Mouse (Mus musculus) CH12.LX (cell line): Measurements from ENCODE around the gene Angptl6. TPM values are rescaled to one million over a fixed set of nuclear protein-coding genes. Genes with fewer than 3 reads are reported as not detected.

ENCODE experiments used
- DNase-seq: peaks from one replicate; pipeline ENCODE4 v3.0.0-alpha.2; 2013; ENCODE audit errors: extremely low read depth
- H3K27ac ChIP-seq: 2 replicates; pipeline ENCODE4 v1.5.1; 2012; ENCODE audit warnings: low read depth, mild to moderate bottlenecking, control low read depth, moderate library complexity; ENCODE audit not compliant: insufficient read depth
- H3K27me3 ChIP-seq: replicated peaks from 2 replicates; pipeline ENCODE3; 2012; ENCODE audit warnings: inconsistent platforms
- H3K36me3 ChIP-seq, 2 experiments: replicated peaks in 1 of 2; 2 replicates each; pipeline versions ENCODE3 to v1.6.1; 2012; ENCODE audit warnings: inconsistent platforms in 1 of 2, low read length in 1 of 2, mild to moderate bottlenecking in 1 of 2, mixed read lengths in 1 of 2, moderate library complexity in 1 of 2; ENCODE audit not compliant: control insufficient read depth in 1 of 2, insufficient read depth in 1 of 2
- H3K4me1 ChIP-seq, 2 experiments: 2 replicates each; pipeline ENCODE4 v1.6.1; 2012; ENCODE audit warnings: inconsistent platforms in 1 of 2, moderate library complexity in 1 of 2; ENCODE audit not compliant: insufficient read depth in 2 of 2, control insufficient read depth in 1 of 2
- H3K4me2 ChIP-seq: 2 replicates; pipeline ENCODE4 v1.6.1; 2012; ENCODE audit warnings: low read depth, mild to moderate bottlenecking, control low read depth; ENCODE audit not compliant: poor library complexity, insufficient read depth, severe bottlenecking
- H3K4me3 ChIP-seq, 3 experiments: fragments of 150-350 bp in 1 of 3; sonication (generic) in 1 of 3; replicated peaks in 1 of 3; 2 replicates each; pipeline versions ENCODE3 to v1.5.1; 2011 to 2012; ENCODE audit warnings: low read depth in 2 of 3, low read length in 2 of 3, mild to moderate bottlenecking in 2 of 3, moderate library complexity in 2 of 3, control low read depth in 1 of 3, improper control_type of control experiment in 1 of 3, inconsistent platforms in 1 of 3, mixed read lengths in 1 of 3; ENCODE audit not compliant: poor library complexity in 1 of 3
- H3K79me2 ChIP-seq: replicated peaks from 2 replicates; pipeline ENCODE4 v1.6.1; 2012; ENCODE audit warnings: mild to moderate bottlenecking, moderate library complexity; ENCODE audit not compliant: control insufficient read depth, poor library complexity, insufficient read depth, severe bottlenecking; ENCODE audit errors: extremely low read depth
- H3K9ac ChIP-seq: 2 replicates; pipeline ENCODE4 v1.6.1; 2012; ENCODE audit warnings: low read depth, mild to moderate bottlenecking, control low read depth, moderate library complexity; ENCODE audit not compliant: insufficient read depth
- H3K9me3 ChIP-seq: replicated peaks from 2 replicates; pipeline ENCODE3; 2012; ENCODE audit warnings: low read length, inconsistent platforms, mixed read lengths
- BHLHE40 ChIP-seq: IDR thresholded peaks from 2 replicates; pipeline ENCODE4 v1.6.1; 2011; ENCODE audit warnings: mild to moderate bottlenecking, low read depth, low read length, improper control_type of control experiment
- CHD1 ChIP-seq: IDR thresholded peaks from 2 replicates; pipeline ENCODE4 v1.6.1; 2012; ENCODE audit warnings: low read depth, low read length, improper control_type of control experiment, inconsistent platforms
- CHD2 ChIP-seq: IDR thresholded peaks from 2 replicates; pipeline ENCODE4 v1.6.1; 2011; ENCODE audit warnings: low read length, improper control_type of control experiment
- CTCF ChIP-seq, 2 experiments: IDR thresholded peaks in 1 of 2; conservative IDR thresholded peaks in 1 of 2; 2 replicates each; pipeline ENCODE4 v1.5.1; 2011 to 2012; ENCODE audit warnings: low read depth in 2 of 2, low read length in 2 of 2, improper control_type of control experiment in 1 of 2, inconsistent platforms in 1 of 2, mild to moderate bottlenecking in 1 of 2, moderate library complexity in 1 of 2
- EP300 ChIP-seq: IDR thresholded peaks from 2 replicates; pipeline ENCODE4 v1.6.1; 2011; ENCODE audit warnings: low read length, improper control_type of control experiment
- GABPA ChIP-seq: IDR thresholded peaks from 2 replicates; pipeline ENCODE4 v1.6.1; 2012; ENCODE audit warnings: low read depth, low read length, improper control_type of control experiment, inconsistent platforms; ENCODE audit not compliant: insufficient replicate concordance
- JUN ChIP-seq: IDR thresholded peaks from 2 replicates; pipeline ENCODE4 v1.6.1; 2011; ENCODE audit warnings: low read depth, mild to moderate bottlenecking, low read length, improper control_type of control experiment, moderate library complexity; ENCODE audit not compliant: insufficient read depth
- JUND ChIP-seq: conservative IDR thresholded peaks from 2 replicates; pipeline ENCODE4 v1.6.1; 2011; ENCODE audit warnings: low read depth, low read length, improper control_type of control experiment
- KAT2A ChIP-seq: IDR thresholded peaks from 2 replicates; pipeline ENCODE4 v1.6.1; 2012; ENCODE audit warnings: low read length, improper control_type of control experiment, inconsistent platforms; ENCODE audit not compliant: insufficient replicate concordance
- MAFK ChIP-seq: IDR thresholded peaks from 2 replicates; pipeline ENCODE4 v1.6.1; 2011; ENCODE audit warnings: low read length, improper control_type of control experiment; ENCODE audit not compliant: insufficient replicate concordance
- MAX ChIP-seq: IDR thresholded peaks from 2 replicates; pipeline ENCODE4 v1.6.1; 2011; ENCODE audit warnings: low read length, improper control_type of control experiment
- MAZ ChIP-seq: IDR thresholded peaks from 2 replicates; pipeline ENCODE4 v1.6.1; 2012; ENCODE audit warnings: low read depth, mild to moderate bottlenecking, inconsistent platforms, low read length, improper control_type of control experiment, moderate library complexity
- MYC ChIP-seq: IDR thresholded peaks from 2 replicates; pipeline ENCODE4 v1.6.1; 2011; ENCODE audit warnings: low read depth, mild to moderate bottlenecking, improper control_type of control experiment, low read length
- NRF1 ChIP-seq: IDR thresholded peaks from 2 replicates; pipeline ENCODE4 v1.6.1; 2014; ENCODE audit warnings: low read depth, mild to moderate bottlenecking, inconsistent platforms, low read length, improper control_type of control experiment, moderate library complexity
- POLR2AphosphoS2 ChIP-seq: IDR thresholded peaks from 2 replicates; pipeline ENCODE4 v1.6.1; 2011; ENCODE audit warnings: low read depth, low read length, improper control_type of control experiment
- RAD21 ChIP-seq: IDR thresholded peaks from 2 replicates; pipeline ENCODE4 v1.6.1; 2011; ENCODE audit warnings: low read depth, mild to moderate bottlenecking, low read length, improper control_type of control experiment, moderate library complexity
- TBP ChIP-seq: conservative IDR thresholded peaks from 2 replicates; pipeline ENCODE4 v1.6.1; 2011; ENCODE audit warnings: low read depth, low read length, improper control_type of control experiment
- UBTF ChIP-seq: IDR thresholded peaks from 2 replicates; pipeline ENCODE4 v1.6.1; 2012; ENCODE audit warnings: low read depth, mild to moderate bottlenecking, inconsistent platforms, low read length, improper control_type of control experiment, moderate library complexity
- USF1 ChIP-seq: IDR thresholded peaks from 2 replicates; pipeline ENCODE4 v1.6.1; 2014; ENCODE audit warnings: low read depth, mild to moderate bottlenecking, inconsistent platforms, low read length, improper control_type of control experiment
- USF2 ChIP-seq: conservative IDR thresholded peaks from 2 replicates; pipeline ENCODE4 v1.6.1; 2011; ENCODE audit warnings: low read depth, low read length, improper control_type of control experiment
- ZMIZ1 ChIP-seq: IDR thresholded peaks from 2 replicates; pipeline ENCODE4 v1.6.1; 2012; ENCODE audit warnings: low read depth, mild to moderate bottlenecking, inconsistent platforms, low read length, improper control_type of control experiment
- dilution Hi-C: fragments of 300-500 bp; cut with MboI; formaldehyde crosslinking; loops from 2 replicates; pipeline ENCODE4 v1.14.3; 2020; ENCODE audit warnings: low sequenced_read_pairs; ENCODE audit not compliant: extremely low pct_unique_long_range_greater_than_20kb, extremely low pct_ligation_motif_present
- in situ Hi-C: fragments of 300-500 bp; cut with MboI; formaldehyde crosslinking; loops from 3 replicates; pipeline ENCODE4 v1.14.3; 2019; ENCODE audit warnings: low sequenced_read_pairs, low pct_ligation_motif_present, low pct_unique_long_range_greater_than_20kb, mixed read lengths
- polyA plus RNA-seq: library from polyadenylated mRNA; unstranded; fragments of >175 nt; gene quantifications from 2 replicates; pipeline ENCODE4 v1.2.1, GENCODE M21; 2012; ENCODE audit warnings: low read depth; ENCODE audit not compliant: insufficient read length
- total RNA-seq, 2 experiments: library from RNA; depleted of rRNA; stranded (reverse); fragments of 300-350 nt in 1 of 2; fragments of >200 nt in 1 of 2; gene quantifications; 2 replicates each; pipeline ENCODE4 v1.2.3; 2012 to 2014

The Angptl6 gene
- total and polyA plus RNA-seq, 3 experiments = 0.57 to 11.8 (median 2.0) TPM

DNA sequence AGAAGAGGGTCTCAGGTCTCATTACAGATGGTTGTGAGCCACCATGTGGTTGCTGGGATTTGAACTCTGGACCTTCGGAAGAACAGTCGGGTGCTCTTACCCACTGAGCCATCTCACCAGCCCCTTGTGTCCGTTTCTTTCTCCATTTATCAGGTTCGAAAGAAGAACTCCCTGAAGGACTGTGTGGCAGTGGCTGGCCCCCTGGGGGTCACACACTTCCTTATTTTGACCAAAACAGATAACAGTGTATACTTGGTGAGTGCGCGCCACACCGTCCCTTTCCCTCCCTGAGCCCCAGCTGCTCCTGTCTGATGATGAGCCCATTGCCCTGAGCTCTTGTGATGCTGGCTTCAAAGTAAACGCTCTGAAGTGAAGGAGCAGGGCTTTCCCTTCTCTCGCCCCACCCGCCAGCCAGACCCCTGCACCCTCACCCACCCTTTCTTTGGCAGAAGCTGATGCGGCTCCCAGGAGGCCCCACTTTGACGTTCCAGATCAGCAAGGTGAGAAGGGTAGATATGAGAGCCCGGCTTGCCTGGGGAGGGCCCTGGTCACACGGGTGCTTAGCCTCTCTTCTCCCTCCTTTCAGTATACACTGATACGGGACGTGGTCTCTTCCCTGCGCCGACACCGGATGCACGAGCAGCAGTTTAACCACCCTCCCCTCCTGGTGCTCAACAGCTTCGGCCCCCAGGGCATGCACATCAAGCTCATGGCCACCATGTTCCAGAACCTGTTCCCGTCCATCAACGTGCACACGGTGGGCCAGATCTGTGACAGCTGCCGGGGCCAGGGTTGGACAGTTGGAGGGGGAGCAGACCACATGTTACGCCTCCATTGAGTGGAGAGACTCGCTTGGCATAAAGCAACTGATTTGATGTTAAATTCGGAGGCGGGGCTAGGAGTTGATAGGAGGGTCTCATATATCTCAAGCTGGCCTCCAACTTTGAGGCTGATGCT is 9.9 kb upstream of the Angptl6 start:
- no peak for TF ChIP-seq NRF1
- no peak for TF ChIP-seq BHLHE40
- TF ChIP-seq EP300 = no peak
- TF ChIP-seq MAX = 0 out of 2 replicates have a peak, but pooled peaks have one; percentile 27
- TF ChIP-seq POLR2AphosphoS2 = no peak
- TF ChIP-seq CHD1 = no peak
- TF ChIP-seq MAFK = no peak
- TF ChIP-seq KAT2A = no peak
- no peak for TF ChIP-seq UBTF
- TF ChIP-seq MAZ = no peak
- TF ChIP-seq GABPA = no peak
- TF ChIP-seq TBP = peak; percentile 81
- TF ChIP-seq RAD21 = no peak
- no peak for TF ChIP-seq USF2
- no peak for TF ChIP-seq JUND
- no peak for TF ChIP-seq JUN
- Histone ChIP-seq H3K9me3 (peaks cover 5% of the 10 kb centered on the region), H3K27me3 (no peaks in the 10 kb centered on the region), H3K4me1 (peaks cover 5 to 40% of the 10 kb centered on the region in 2 experiments), H3K27ac (peak overlapping the region; percentile 36), H3K9ac (peak overlapping the region; percentile 68), H3K4me2 (peak overlapping the region; percentile 83), H3K79me2 (peaks cover 24% of the 10 kb centered on the region), H3K4me3 (peak overlapping the region; percentile 57 to 84 (median 57)), H3K36me3 (peaks cover 51 to 53% of the 10 kb centered on the region in 2 experiments)
- in situ Hi-C loops (loop anchor here (10.0 kb wide), 1 partner anchor 255 kb away; the partner anchor contains the start of gene Cdc37), dilution Hi-C loops (no loop called here)
- peak; percentile 64 for DNase-seq

- peak overlapping the region; percentile 65 for H3K27ac ChIP-seq
- TF ChIP-seq CHD2 (peak; percentile 8; the same call in 1 of the 2 replicates), CTCF (conservative IDR thresholded peaks at IDR 0.05 in 1 of 2, IDR thresholded peaks at IDR 0.05 in 1 of 2; ENCODE audit: low read depth in 2 of 2, low read length in 2 of 2) (no peak), POLR2AphosphoS2 (peak; percentile 54; the same call in 1 of the 2 replicates), UBTF (0 out of 2 replicates have a peak, but pooled peaks have one; percentile 52), JUND (no peak), CHD1 (0 out of 2 replicates have a peak, but pooled peaks have one; percentile 55), NRF1 (0 out of 2 replicates have a peak, but pooled peaks have one; percentile 7), USF1 (no peak), MAZ (0 out of 2 replicates have a peak, but pooled peaks have one; percentile 14), MYC (peak; percentile 45; the same call in 1 of the 2 replicates), ZMIZ1 (no peak; the same call in 1 of the 2 replicates), TBP (no peak)
- TF ChIP-seq, all 38 proteins: peak for 7
- peaks cover 5 to 40% of the 10 kb centered on the region in 2 experiments for H3K4me1 ChIP-seq
Observed at GRCm38 (mm10) chr9:20888386-20888765, 8.8 kb upstream of the Angptl6 start.

More at GRCm38 (mm10) chr9:20888386-20888765, 8.8 kb upstream of the Angptl6 start:
- peak overlapping the region; percentile 63 to 84 (median 79) for H3K4me3 ChIP-seq
- peaks cover 40 to 42% of the 10 kb centered on the region in 2 experiments for H3K36me3 ChIP-seq
- DNase-seq = no peak
- H3K9me3 ChIP-seq = peaks cover 5% of the 10 kb centered on the region
- H3K4me2 ChIP-seq = peak overlapping the region; percentile 23; the same call in 1 of the 2 replicates
- no peaks in the 10 kb centered on the region for H3K27me3 ChIP-seq
- peak overlapping the region; percentile 68 for H3K9ac ChIP-seq
- peaks cover 24% of the 10 kb centered on the region for H3K79me2 ChIP-seq
- in situ Hi-C loops (loop anchor here (10.0 kb wide), 1 partner anchor 256 kb away; the partner anchor contains the start of gene Cdc37), dilution Hi-C loops (no loop called here)
